Mouse (Mus musculus): ENCODE results near the gene Slc17a7. TPM values are rescaled to one million over a fixed set of nuclear protein-coding genes. Genes with fewer than 3 reads are reported as not detected.
A peak's percentile ranks its signal among the peaks of the same experiment; 100 is the strongest.

Gene Slc17a7
- polyA plus RNA-seq, 1 experiment from 2014 or later = 0.19 TPM

GRCm38 (mm10) chr7:45174567-45175280 lies 11.0 kb downstream of the Slc17a7 start:
- TF ChIP-seq CTCF (IDR thresholded peaks at IDR 0.05) = no peak
- no peak for ATAC-seq
- no peak for DNase-seq (ENCODE audit: low read depth, low spot score)
- in situ Hi-C loops (cut with MboI; ENCODE audit: low pct_unique_long_range_greater_than_20kb) = no loop called here
- peaks cover 31% of the 10 kb centered on the region for H3K27me3 ChIP-seq
- ChIA-PET POLR2A (interaction anchor here (0.6 to 0.8 kb wide), 2 partner anchors 12 to 154 kb away, joined by 3 read pairs; no protein-coding TSS in a partner anchor), CTCF (interaction anchor here (0.9 to 2.0 kb wide), 2 partner anchors 12 to 24 kb away, joined by 4 to 6 read pairs; no protein-coding TSS in a partner anchor)

GRCm38 (mm10) chr7:45175398-45175797 lies 11.6 kb downstream of the Slc17a7 start:
- in situ Hi-C loops (cut with MboI; ENCODE audit: low pct_unique_long_range_greater_than_20kb) = no loop called here
- DNase-seq (ENCODE audit: low read depth, low spot score) = no peak

GRCm38 (mm10) chr7:45175929-45176328 lies 12.2 kb downstream of the Slc17a7 start:
- ChIA-PET CTCF (interaction anchor here (2.0 kb wide), 1 partner anchor 13 kb away, joined by 6 read pairs; no protein-coding TSS in a partner anchor), POLR2A (interaction anchor here (0.6 kb wide), 2 partner anchors 49 to 81 kb away, joined by 3 to 4 read pairs; no protein-coding TSS in a partner anchor)
- no peak for ATAC-seq
- in situ Hi-C loops (cut with MboI; ENCODE audit: low pct_unique_long_range_greater_than_20kb) = no loop called here
- H3K27me3 ChIP-seq = peaks cover 40% of the 10 kb centered on the region
- no peak for DNase-seq (ENCODE audit: low read depth, low spot score)
- no peak for TF ChIP-seq CTCF (IDR thresholded peaks at IDR 0.05)

More at GRCm38 (mm10) chr7:45175398-45175797, 11.6 kb downstream of the Slc17a7 start:
- ATAC-seq = no peak
- no peak for TF ChIP-seq CTCF (IDR thresholded peaks at IDR 0.05)
- CTCF ChIA-PET = interaction anchor here (2.0 kb wide), 1 partner anchor 13 kb away, joined by 6 read pairs; no protein-coding TSS in a partner anchor
- POLR2A ChIA-PET = interaction anchor here (0.6 kb wide), 2 partner anchors 50 to 80 kb away, joined by 3 to 4 read pairs; no protein-coding TSS in a partner anchor
- peaks cover 35% of the 10 kb centered on the region for H3K27me3 ChIP-seq

- ChIA-PET CTCF (no interaction called here), POLR2A (no interaction called here)
- DNase-seq (ENCODE audit: low read depth, low spot score) = no peak
- TF ChIP-seq CTCF (IDR thresholded peaks at IDR 0.05) = no peak
- H3K27me3 ChIP-seq = peaks cover 44% of the 10 kb centered on the region
- in situ Hi-C loops (cut with MboI; ENCODE audit: low pct_unique_long_range_greater_than_20kb) = no loop called here
- ATAC-seq = no peak
Measured at GRCm38 (mm10) chr7:45176356-45176755, 12.6 kb downstream of the Slc17a7 start.

GRCm38 (mm10) chr7:45178550-45178949 lies 14.8 kb downstream of the Slc17a7 start:
- DNase-seq (ENCODE audit: low read depth, low spot score) (no peak), ATAC-seq (no peak)
- POLR2A ChIA-PET = no interaction called here
- no peak for TF ChIP-seq CTCF (IDR thresholded peaks at IDR 0.05)
- CTCF ChIA-PET = no interaction called here
- H3K27me3 ChIP-seq = peaks cover 54% of the 10 kb centered on the region
- in situ Hi-C loops (cut with MboI; ENCODE audit: low pct_unique_long_range_greater_than_20kb) = no loop called here

- no peak for TF ChIP-seq CTCF (IDR thresholded peaks at IDR 0.05)
- ATAC-seq = no peak
- no peak for DNase-seq (ENCODE audit: low read depth, low spot score)
- in situ Hi-C loops (cut with MboI; ENCODE audit: low pct_unique_long_range_greater_than_20kb) = no loop called here
- POLR2A ChIA-PET = no interaction called here
- H3K27me3 ChIP-seq = peaks cover 62% of the 10 kb centered on the region
- CTCF ChIA-PET = no interaction called here
Measured at GRCm38 (mm10) chr7:45179469-45179868, 15.7 kb downstream of the Slc17a7 start, which contains the start of gene Gfy. Gfy (minus strand) TSS chr7:45179569.

GRCm38 (mm10) chr7:45180896-45181477 lies 17.2 kb downstream of the Slc17a7 start, which contains the start of gene Pth2:
Pth2 (plus strand) TSS chr7:45180995.
- H3K27me3 ChIP-seq = peaks cover 68% of the 10 kb centered on the region
- in situ Hi-C loops (cut with MboI; ENCODE audit: low pct_unique_long_range_greater_than_20kb) = no loop called here
- CTCF ChIA-PET = no interaction called here
- DNase-seq (ENCODE audit: low read depth, low spot score) (no peak), ATAC-seq (no peak)
- POLR2A ChIA-PET = no interaction called here
- TF ChIP-seq CTCF (IDR thresholded peaks at IDR 0.05) = no peak

GRCm38 (mm10) chr7:45181540-45181939 lies 17.8 kb downstream of the Slc17a7 start:
- TF ChIP-seq CTCF (IDR thresholded peaks at IDR 0.05) = no peak
- DNase-seq (ENCODE audit: low read depth, low spot score) (no peak), ATAC-seq (no peak)
- ChIA-PET POLR2A (no interaction called here), CTCF (no interaction called here)
- in situ Hi-C loops (cut with MboI; ENCODE audit: low pct_unique_long_range_greater_than_20kb) = no loop called here
- peaks cover 74% of the 10 kb centered on the region for H3K27me3 ChIP-seq

- ChIA-PET CTCF (interaction anchor here (0.5 to 1.1 kb wide), 3 partner anchors 19 to 222 kb away, joined by 3 read pairs; no protein-coding TSS in a partner anchor), POLR2A (interaction anchor here (1.6 kb wide), 1 partner anchor 12 kb away, joined by 5 read pairs; no protein-coding TSS in a partner anchor)
- H3K27me3 ChIP-seq = peaks cover 74% of the 10 kb centered on the region
- peak; percentile 52 for ATAC-seq
- peak; percentile 46 for DNase-seq (ENCODE audit: low read depth, low spot score)
- in situ Hi-C loops (cut with MboI; ENCODE audit: low pct_unique_long_range_greater_than_20kb) = no loop called here
- TF ChIP-seq CTCF (IDR thresholded peaks at IDR 0.05) = no peak
Measured at GRCm38 (mm10) chr7:45182199-45182601, 18.5 kb downstream of the Slc17a7 start.

GRCm38 (mm10) chr7:45182606-45183005 lies 18.9 kb downstream of the Slc17a7 start:
- no peak for DNase-seq (ENCODE audit: low read depth, low spot score)
- in situ Hi-C loops (cut with MboI; ENCODE audit: low pct_unique_long_range_greater_than_20kb) = no loop called here
- ATAC-seq = no peak
- peaks cover 70% of the 10 kb centered on the region for H3K27me3 ChIP-seq
- POLR2A ChIA-PET = interaction anchor here (1.6 kb wide), 1 partner anchor 11 kb away, joined by 5 read pairs; no protein-coding TSS in a partner anchor
- TF ChIP-seq CTCF (IDR thresholded peaks at IDR 0.05) = no peak
- CTCF ChIA-PET = interaction anchor here (0.5 to 1.1 kb wide), 3 partner anchors 20 to 221 kb away, joined by 3 read pairs; no protein-coding TSS in a partner anchor

- TF ChIP-seq CTCF (IDR thresholded peaks at IDR 0.05) = no peak
- no peak for DNase-seq (ENCODE audit: low read depth, low spot score)
- ChIA-PET CTCF (no interaction called here), POLR2A (no interaction called here)
- ATAC-seq = no peak
- in situ Hi-C loops (cut with MboI; ENCODE audit: low pct_unique_long_range_greater_than_20kb) = no loop called here
- peaks cover 74% of the 10 kb centered on the region for H3K27me3 ChIP-seq
Measured at GRCm38 (mm10) chr7:45183672-45184071, 19.9 kb downstream of the Slc17a7 start.

All from Patski (cell line).